Mouse (Mus musculus): ENCODE measurements around the gene Exph5.
A peak's percentile ranks its signal among the peaks of the same experiment; 100 is the strongest.

Gene Exph5

DNA sequence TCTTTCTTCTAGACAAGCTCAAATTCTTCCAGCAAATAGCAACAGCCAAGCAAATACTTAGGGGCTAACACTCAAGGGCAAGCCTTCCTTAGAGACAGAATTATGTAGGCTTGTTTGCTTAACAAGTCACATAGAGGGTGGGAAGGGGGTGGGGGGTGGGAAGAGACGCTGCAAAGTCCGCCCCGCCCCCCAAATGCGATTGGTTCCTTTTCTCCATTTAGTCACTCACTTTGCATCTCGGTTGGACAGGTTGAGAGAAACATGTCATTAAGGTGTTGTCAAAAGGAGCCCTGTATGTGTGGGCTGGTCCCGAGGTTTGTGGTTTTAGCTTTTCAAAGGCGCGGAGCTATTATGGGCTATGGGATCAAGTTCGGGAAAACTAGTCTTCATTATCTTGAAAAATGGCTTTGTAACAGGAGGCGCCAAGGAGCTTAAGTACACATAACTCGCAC lies at the start of gene Exph5:
Gene Exph5, plus strand, starts transcription at position 402 of the 452 bp plus-strand sequence.
- peak; percentile 79 to 82 for DNase-seq

DNA sequence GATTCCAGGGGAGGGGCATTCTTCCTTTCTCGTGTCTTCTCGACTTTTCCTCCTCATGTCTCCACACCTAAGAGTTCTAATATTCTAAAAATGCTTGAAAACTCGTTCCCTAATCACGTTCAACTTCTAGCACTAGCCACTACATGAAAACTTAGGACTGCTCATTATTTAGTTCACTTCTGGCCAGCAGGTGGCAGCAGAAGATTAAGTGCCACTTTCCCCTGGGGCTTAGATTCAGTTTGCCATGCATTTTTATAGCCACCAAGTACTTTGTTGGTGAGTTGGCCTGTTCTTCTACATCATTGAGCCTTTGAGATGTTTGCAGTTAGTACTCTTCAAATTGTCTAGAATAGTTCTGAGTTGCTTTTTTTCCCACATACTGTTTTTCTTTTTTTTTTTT lies 47.1 kb upstream of the Exph5 start:
- peak; percentile 86 to 89 for DNase-seq

DNA sequence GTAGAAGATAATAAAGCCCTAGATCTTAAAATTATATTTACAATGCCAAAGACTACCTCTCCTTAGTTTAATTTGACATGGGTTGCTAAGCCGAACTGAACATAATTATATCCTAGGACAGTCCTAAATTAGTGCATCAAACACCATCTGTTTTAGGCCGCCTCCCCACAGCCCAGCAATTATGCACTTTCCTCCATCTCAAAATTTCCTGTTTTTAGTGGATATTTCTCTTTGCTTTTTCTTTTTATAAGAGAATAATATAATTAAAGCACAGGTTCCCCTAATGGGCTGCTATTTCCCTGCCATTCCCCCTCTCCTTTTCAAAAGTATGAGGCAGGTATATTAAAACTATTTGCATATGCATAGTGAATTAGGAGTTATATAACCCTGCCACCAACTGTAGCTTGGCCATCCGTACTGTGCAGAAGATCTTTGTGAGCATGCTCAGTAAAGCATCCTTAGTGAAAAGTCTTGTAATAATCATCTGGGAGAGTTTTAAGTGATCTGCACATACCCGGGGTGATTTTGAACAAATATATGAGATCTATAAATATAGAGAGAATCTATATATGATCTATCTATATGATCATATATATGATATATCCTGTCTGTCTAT lies 44.7 kb upstream of the Exph5 start:
- no peak for DNase-seq

DNA sequence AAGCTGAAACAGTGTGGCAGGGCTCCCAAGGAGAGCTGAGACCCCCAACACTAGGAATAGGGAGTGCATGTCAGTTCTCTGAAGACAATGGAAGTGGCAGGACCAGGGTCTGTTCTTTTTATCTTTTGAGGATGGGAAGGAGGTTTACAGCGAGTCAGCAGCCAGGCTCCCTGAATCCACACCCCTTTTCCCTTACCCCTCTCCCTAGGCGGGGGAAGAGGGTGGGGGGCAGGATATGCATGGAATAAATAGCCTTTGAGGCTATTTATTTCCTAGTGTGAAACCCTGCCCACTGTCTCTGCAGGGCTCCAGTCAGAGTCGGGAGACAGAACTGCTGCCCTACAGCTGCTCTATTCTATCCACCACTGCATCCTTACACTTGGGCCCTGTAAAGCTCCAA lies 43.7 kb upstream of the Exph5 start:
- DNase-seq: no peak

DNA sequence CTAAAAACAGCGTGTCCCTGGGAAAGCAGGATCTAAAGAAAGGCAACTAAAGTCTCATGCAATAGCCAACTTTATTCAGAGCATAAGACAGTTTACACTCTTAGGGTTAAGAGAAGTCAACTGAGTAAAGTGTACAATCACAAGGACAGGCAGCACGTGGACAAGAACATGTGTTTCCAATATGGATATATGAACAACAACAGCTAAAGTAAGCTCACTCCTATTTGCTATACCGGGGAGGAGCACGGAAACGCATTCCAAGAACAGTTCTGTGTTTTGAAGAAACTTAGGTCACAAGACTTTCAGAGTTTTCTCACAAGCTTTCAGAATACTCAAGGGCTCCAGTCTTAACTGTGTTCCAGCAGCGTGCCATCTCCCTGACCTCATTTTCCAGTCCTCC lies 43.3 kb upstream of the Exph5 start:
- no peak for DNase-seq

DNA sequence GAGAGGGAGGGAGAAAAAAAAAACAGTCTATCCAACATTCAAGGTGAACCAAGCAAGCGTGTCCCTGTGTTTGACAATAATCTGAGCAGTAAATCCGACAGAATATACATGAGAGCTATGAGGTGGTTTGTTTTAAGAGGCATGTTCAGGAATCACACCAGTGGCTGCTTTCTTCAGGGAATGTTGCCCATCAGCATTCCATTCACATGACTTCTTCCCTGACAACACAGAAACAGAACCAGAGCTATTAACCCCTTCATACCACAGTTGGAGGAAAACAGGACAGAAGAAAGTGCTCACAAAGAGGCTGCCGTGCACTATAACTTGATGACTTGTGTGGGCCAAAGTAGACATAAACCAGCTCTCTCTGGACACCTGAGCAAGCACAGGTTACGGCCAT lies 37.1 kb upstream of the Exph5 start:
- DNase-seq: no peak

DNA sequence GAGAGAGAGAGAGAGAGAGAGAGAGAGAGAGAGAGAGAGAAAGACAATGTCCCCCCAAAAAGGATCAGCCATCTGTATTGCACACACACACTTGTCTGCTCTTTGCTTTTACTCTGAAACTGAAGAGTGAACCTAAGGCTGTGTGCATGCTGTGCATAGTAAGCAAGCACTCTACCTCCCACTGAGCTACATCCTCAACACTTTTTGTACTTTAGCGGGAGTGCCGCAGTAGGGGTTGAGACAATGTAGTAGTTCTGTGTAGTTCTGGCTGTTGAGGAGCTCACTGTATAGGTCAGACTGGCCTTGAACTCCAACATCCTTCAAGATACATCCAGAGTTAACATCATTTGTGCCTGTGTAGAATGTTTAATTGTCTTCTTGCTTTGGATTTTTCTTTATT lies 35.9 kb upstream of the Exph5 start:
- DNase-seq: no peak

DNA sequence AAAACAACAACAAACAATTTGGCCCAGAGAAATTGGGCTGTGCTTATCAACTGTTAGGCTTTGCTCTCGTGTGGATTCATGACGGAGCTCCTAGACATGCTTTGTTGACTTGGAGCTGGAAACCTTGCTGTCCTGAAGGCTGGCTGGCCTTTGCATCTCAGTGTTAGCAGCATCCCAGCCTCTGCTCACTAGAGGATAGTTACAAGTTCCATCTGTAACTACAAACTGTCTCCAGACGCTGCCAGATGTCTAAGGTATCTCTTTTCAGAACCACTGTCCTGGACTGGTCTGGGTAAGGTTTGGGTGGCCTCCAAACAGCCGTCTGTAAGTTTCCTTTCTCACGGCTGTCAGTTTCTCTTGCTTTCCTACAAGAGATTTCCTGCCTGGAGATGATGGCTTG lies 33.4 kb upstream of the Exph5 start:
- no peak for DNase-seq

DNA sequence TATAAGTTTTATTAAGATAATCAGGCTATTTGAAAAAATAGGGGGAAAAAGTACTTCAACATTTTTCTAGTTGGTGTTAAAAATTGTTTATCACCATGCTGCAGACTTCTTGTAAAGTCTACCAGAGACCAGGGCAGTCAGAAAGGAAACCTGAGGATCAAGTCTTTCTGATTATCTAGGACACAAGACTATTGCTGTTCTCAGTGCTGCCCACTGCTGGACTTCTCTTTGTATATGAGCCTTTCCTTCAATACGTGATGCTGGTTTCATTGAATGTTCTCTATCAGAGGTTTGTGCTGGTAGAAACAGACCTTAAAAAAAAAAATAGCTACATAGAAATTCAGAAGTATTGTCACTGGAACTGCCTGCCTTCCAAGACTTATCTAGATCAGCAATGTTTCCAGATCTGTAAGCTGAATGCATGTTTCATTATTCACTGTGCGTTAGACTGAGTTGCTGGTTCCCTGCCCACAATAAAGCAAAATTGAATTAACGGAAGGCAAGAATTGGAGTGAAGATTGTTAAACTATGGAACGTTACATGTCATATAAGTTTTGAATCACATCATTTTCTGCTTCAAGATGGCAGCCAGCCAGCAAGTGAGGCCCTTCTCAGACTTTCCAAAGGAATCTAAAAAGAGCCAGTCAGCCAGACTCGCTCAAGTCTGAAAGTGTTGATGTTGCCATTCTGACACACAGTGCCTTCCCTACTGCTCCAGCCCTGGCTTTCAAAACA lies 32.6 kb upstream of the Exph5 start:
- peak; percentile 45 to 50 for DNase-seq

DNA sequence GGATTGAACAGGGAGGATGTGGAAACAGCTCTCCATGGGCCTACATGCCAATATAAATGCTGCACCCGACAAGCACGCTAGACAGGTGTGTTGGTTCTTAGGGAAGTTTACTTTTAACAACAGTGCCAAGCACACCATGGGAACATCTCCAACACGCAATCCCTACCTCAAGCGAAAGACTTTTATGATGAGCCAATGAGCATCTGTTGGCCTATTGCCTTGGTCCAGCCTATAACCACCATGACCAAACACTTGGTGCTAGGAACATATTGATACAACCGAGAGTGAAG lies 32.1 kb upstream of the Exph5 start:
- DNase-seq: no peak

DNA sequence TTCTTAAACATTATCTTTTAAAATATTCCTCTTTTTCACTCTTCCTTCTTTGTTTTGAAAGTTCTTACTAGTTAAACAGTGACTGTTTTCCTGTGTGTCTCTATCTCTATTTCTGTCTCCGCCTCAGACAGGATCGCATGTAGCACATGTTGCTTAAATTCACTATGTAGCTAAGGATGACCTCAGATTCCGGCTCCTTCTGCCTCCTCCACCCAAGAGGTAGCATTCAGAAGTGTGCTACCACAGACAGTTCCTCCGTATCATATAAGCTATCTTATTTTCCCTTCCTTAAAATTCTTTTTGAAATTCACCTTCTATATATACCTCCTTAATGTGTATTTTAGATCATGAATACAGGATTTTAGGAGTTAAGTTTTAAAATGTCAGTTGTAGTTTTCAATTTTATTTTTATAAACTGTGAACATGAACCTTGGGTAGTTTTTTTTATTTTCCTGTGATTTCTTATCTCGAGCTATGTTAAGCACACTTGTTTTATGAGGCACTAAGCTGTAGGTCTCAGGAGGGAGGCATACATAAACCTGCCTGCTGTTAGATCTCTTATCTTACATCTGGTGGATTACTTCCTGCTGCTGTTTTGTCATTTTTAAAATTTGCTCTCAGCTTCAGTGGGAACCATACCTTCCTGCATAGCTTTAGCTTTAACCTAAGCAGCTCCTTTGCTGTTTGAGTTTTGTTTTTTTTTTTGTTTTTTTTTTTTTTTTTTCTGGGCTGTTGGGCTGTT lies 30.0 kb upstream of the Exph5 start:
- no peak for DNase-seq

DNA sequence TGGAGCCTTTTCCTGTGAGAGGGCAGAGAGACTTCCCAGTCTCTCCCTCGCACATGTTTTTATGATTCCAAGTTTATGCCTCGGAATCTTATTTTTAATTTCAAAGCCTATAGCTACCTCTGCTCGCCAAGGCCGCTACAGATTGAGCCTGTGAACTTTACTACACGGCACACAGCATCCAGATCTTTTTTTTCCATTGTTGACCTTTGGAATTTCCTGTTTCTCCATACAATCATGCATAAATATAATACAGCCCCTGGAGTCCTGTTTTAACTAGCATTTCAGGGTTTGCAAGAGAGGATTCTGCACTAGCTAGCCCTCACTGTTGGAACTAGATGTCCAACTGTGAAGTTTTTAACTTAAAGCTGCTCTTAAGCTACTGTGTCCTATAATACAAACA lies 29.3 kb upstream of the Exph5 start:
- no peak for DNase-seq

DNA sequence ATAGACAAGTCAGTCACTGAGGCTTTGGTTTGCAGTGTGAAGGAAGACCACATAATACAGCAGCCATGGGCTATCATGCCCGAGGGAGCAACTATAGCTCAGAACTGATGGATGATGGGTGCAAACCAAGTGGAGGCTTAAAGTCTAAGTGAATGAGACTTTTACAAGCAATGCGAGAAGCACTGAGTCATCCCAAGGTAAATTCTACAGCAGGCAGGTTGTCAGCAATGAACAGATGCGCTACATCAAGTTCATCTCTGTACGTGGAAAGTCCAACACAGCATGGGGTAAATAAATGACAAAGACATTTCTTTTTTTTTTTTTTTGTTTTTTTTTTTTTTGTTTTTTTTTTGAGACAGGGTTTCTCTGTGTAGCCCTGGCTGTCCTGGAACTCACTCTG lies 28.8 kb upstream of the Exph5 start:
- DNase-seq: no peak

DNA sequence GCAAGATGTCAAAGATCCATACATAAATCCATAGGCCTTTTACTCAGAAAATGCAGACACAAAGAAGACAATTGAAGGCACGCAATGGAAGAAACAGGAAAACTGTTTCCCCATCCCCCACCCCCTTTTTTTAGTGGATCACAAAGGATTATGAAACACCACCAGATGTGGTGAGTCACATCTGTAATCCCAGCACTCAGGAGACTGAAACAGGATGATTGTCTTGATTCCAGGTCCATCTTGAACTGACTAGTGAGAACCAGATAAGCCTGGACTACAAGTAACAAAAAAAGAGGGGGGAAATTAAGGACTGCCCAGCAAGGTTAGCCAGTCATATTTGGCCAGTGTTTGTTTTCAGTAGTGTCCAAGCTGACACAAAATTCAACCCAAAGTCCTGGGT lies 25.1 kb upstream of the Exph5 start:
- DNase-seq: no peak

DNA sequence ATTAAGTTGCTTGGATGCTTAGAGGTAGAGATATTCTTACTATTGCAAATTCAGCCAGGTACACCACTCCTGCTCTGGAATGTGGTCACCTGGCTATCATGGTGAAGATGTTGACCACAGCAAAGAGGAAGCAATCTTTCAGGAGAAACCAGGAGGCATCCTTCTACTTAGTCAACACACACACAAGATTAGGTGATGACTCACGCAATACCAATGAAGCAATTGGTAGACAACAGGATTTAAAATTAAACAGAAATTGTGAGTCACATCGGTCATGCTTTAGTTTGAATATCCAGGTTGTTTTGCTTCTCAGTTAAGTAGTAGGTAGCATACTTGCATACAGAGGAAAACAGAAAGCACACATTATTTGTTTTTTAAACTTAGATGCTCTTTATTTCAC lies 22.5 kb upstream of the Exph5 start:
- no peak for DNase-seq

DNA sequence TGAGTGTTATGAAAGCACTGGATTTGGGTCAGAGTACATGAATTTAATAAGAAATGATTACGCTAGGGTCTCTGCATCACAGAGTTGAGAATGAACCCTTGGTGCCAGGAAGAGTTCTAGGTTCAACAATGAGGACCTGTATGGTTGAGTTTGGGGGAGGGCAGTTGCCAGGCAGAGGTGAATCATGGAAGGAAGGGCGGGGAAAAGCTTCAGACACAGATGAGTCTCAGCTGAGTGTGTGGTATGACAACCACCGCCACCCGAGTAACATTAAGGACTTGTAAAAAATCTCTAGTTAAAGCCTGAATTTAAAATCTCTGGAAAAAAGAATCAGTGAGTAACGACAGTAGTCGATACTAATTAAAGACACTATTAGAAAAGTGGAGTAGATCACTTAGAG lies 14.7 kb upstream of the Exph5 start:
- DNase-seq: no peak

DNA sequence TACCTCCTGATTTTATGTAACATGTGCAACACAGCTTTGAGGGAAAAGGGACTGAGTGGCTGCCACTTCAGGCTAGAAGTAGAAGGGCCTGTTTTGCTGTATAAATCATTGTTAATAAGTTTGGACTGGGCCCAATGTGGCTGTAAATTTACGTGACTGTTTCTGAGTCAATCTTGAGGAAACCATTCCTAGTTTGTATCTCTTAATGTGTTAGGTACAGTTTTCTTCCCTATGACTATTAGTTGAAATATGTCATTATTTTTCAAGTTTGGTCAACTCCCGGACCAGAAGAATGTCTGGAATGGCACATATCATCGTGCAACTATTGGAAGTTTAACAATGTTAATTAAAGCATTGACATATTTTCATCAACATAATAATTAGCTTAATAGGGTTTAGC lies 11.5 kb upstream of the Exph5 start:
- no peak for DNase-seq

DNA sequence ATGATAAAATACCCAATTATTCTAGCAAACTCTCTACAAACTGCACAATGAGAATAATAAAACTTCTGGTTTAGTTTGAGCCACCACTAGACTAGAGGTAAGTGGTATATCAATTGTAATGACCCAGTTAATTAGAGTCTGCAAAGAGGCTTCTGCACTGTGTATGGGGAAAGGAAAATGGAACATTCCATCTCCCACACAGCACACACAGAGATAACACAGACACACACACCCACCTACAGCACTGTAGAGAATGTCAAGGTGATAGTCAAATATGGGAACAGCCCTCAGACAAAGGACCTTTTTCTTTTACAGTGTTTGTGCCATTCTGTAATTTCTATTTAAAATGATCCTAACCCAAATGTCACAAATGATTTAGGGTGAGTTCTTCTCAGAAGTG lies 8.6 kb upstream of the Exph5 start:
- no peak for DNase-seq

DNA sequence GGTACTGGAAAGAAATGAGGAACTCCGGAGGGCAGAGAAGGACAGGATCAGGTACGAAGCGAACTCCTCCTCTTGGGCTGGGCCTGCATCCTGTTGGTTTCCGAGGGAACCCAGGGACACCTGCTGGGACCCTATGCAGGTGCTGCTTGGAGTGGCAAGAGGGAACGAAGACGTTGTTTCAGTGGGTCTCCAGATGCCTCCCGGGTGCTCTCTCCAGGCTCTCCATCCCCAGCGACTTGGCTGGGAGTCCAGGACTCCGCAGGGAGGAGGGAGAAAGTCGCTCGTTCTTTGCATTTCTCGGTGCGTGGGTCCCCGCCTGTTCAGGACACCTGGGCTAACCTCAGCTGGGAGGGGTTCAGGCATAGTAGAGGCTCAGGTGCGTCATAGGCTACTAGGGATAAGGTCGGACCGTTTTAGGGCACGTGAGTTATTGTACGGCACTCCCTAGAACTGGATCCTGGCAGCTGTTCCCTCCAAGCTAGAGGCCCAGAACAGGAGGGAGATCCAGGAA lies 386 bp downstream of the Exph5 start:
- DNase-seq: peak; percentile 39 to 40

DNA sequence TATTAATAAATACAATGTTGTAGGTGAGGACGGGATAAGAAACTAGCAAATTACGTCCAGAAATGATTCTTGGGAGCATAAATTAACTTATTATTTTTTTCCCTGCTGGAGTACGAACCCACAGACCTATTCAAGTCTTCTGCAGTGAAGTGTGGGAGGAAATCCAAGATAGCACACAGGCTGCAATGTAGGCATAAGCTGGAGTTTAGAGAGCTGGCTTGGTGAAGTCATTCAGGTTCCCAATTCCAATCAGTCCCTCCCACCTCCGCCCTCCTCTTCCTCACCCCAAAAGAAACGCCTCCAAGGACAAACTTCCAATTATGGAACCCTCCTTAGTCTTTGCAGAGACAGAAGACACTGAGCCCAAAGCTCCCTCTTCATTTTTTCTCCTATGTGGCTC lies 945 bp downstream of the Exph5 start:
- no peak for DNase-seq

DNA sequence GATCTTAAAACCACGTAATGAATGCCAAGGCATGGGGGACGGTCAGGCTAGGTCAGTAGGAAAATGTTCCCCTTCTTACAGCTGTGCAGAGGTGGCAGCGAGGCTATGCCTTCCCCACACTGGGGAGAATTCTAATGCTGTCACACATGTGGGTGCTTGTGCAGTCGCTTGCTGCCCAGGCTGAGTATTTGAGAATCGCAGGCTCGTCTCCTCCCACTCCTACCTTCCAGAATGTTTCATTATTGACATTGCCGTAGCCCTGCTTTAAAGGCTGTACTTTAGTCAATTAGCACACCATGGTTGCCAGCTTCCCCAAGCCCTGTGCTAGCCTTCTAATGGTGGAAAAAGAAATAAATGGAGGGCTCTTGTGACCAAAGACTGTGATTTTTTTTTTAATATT lies 6.4 kb downstream of the Exph5 start:
- no peak for DNase-seq

DNA sequence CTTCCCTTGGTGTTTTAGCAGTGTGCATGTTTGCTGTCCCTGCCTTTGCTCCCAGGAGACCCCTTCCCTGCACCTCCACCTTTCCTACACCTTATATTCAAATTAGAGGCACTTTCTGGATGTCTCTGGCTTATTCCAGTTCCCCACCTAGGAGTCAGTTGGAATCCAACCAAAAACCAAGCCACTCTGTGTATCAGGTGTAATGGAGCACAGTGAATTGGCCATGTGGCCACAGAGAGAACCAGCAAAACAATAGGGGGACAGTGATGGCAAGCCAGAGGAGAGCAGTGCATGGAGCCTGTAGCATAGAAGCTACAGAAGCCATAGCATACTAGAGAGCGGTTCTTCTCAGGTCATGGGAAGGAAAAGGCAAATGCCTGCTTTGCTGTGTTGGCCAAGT lies 11.5 kb downstream of the Exph5 start:
- peak; percentile 47 to 64 for DNase-seq

DNA sequence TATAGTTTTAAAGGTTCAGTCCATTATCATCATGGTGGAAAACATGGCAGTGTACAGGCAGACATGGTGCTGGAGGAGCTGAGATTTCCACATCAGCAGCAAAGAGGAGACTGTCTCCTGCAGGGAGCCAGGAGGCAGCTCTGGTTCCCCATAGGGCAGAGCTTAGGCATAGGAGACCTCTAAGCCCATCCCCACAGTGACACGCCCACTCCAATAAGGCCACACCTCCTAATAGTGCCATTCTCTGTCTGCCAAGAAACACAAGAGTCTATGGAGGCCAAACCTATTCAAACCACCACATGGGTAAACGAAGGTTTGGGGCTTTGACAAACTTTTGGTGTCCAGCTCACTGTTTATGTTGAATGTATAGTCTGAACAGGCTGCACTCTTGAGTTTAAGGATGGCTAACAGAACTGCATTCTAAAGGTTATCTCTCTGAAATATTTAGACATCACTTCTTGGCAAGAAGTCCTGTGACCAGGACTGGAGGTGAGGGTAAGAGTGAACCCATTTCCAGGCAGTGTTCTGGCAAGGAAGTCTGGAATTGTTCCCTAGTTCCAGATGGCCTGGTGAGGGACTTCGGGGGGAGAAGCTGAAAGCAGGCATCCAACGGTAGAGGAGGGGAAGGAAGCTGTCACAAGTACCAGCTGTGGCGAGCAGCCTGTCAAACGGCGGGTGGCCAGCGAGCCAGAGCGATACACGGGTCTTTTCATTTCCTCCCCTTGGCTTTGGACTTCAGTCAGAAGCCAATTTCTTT lies 19.6 kb downstream of the Exph5 start:
- DNase-seq: peak; percentile 94 to 95
